Mouse (Mus musculus): ENCODE measurements at regions not wholly inside any gene's neighbourhood (a gene's known extent, or its start where the extent isn't known, plus 50 kb on each side); places are given as distances from the start of the nearest gene placed in this dataset.
A peak's percentile ranks its signal among the peaks of the same experiment; 100 is the strongest.

- no peaks in the 10 kb centered on the region for H3K9me3 ChIP-seq
- no peaks in the 10 kb centered on the region for H3K27me3 ChIP-seq (ENCODE audit: poor library complexity, severe bottlenecking)
- peaks cover 21% of the 10 kb centered on the region for H3K4me1 ChIP-seq
- H3K36me3 ChIP-seq (replicated peaks), result no peaks in the 10 kb centered on the region
- WGBS, result 89% methylated on average over 4 of the region's 4 CpGs
- H3K27ac ChIP-seq, result no peak overlapping the region
- no peak overlapping the region for H3K4me3 ChIP-seq
- DNase-seq (ENCODE audit: extremely low spot score, low spot score), result no peak
Observed at GRCm38 (mm10) chr12:51501185-51501584, 92.0 kb upstream of the Coch start.

DNA sequence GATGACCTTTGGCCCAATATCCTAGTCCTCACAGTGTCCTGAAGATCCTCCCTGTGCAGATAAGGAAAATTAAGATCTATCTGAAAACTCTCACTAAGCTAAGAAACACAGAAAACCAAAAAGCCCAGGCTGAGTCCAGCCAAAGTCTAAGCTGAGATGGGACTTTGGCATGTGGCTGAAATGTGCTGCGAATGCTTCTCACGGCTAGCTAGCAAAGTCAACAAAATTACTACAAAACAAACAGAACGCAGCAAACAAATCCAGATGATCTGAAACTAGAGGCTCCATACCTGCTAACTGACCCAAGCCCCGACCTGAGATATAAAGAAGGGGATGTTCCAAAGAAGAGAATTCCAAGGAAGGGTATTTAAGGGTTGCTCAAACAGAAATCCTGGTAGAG is 90.4 kb upstream of the Coch start:
- Histone ChIP-seq H3K9me3 (no peaks in the 10 kb centered on the region), H3K27me3 (ENCODE audit: poor library complexity, severe bottlenecking) (no peaks in the 10 kb centered on the region), H3K4me1 (peaks cover 23% of the 10 kb centered on the region), H3K36me3 (replicated peaks) (no peaks in the 10 kb centered on the region), H3K4me3 (no peak overlapping the region), H3K27ac (no peak overlapping the region)
- DNase-seq (ENCODE audit: extremely low spot score, low spot score), result no peak
- 87% methylated on average over 4 of the region's 4 CpGs for WGBS

- Histone ChIP-seq H3K9me3 (no peaks in the 10 kb centered on the region), H3K27ac (no peak overlapping the region), H3K27me3 (ENCODE audit: poor library complexity, severe bottlenecking) (no peaks in the 10 kb centered on the region), H3K4me1 (peaks cover 23% of the 10 kb centered on the region), H3K36me3 (replicated peaks) (no peaks in the 10 kb centered on the region), H3K4me3 (no peak overlapping the region)
- DNase-seq (ENCODE audit: extremely low spot score, low spot score), result no peak
- 79% methylated on average over 4 of the region's 4 CpGs for WGBS
Observed at GRCm38 (mm10) chr12:51503706-51504105, 89.4 kb upstream of the Coch start.

GRCm38 (mm10) chr12:51504581-51504980 is 88.6 kb upstream of the Coch start:
- Histone ChIP-seq H3K4me3 (no peak overlapping the region), H3K36me3 (replicated peaks) (no peaks in the 10 kb centered on the region), H3K27ac (peak overlapping the region; percentile 41; the same call in 1 of the 2 replicates), H3K4me1 (peaks cover 28% of the 10 kb centered on the region), H3K9me3 (no peaks in the 10 kb centered on the region), H3K27me3 (ENCODE audit: poor library complexity, severe bottlenecking) (no peaks in the 10 kb centered on the region)
- no peak for DNase-seq (ENCODE audit: extremely low spot score, low spot score)
- WGBS, result 38% methylated on average over 7 of the region's 7 CpGs

GRCm38 (mm10) chr12:51510010-51510409 is 83.1 kb upstream of the Coch start:
- Histone ChIP-seq H3K4me3 (no peak overlapping the region), H3K27ac (no peak overlapping the region), H3K9me3 (no peaks in the 10 kb centered on the region), H3K36me3 (replicated peaks) (no peaks in the 10 kb centered on the region), H3K27me3 (ENCODE audit: poor library complexity, severe bottlenecking) (no peaks in the 10 kb centered on the region), H3K4me1 (peaks cover 18% of the 10 kb centered on the region)
- no peak for DNase-seq (ENCODE audit: extremely low spot score, low spot score)
- WGBS, result 93% methylated on average over 2 of the region's 2 CpGs

DNA sequence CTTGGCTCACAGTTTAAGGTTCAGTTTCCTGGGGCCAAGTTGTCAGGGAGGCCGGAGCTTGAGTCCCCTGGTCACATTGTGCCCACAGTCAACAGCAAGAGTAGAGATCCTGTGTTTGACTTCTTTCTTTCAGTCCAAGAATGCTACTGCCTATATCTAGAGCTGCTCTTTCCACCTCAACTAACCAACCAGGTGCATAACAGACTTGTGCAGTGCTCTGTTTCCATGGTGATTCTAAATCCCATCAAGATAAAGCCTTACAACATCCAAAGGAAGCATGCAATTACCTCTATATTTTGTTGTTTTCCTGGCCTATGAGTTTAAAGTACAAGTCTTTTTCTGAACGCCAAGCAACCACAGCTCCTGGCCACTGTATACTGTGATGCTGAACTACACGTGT is 76.4 kb upstream of the Coch start:
- Histone ChIP-seq H3K9me3 (no peaks in the 10 kb centered on the region), H3K27ac (no peak overlapping the region), H3K36me3 (replicated peaks) (no peaks in the 10 kb centered on the region), H3K4me3 (no peak overlapping the region), H3K4me1 (no peaks in the 10 kb centered on the region), H3K27me3 (ENCODE audit: poor library complexity, severe bottlenecking) (no peaks in the 10 kb centered on the region)
- 83% methylated on average over 3 of the region's 3 CpGs for WGBS
- no peak for DNase-seq (ENCODE audit: extremely low spot score, low spot score)

DNA sequence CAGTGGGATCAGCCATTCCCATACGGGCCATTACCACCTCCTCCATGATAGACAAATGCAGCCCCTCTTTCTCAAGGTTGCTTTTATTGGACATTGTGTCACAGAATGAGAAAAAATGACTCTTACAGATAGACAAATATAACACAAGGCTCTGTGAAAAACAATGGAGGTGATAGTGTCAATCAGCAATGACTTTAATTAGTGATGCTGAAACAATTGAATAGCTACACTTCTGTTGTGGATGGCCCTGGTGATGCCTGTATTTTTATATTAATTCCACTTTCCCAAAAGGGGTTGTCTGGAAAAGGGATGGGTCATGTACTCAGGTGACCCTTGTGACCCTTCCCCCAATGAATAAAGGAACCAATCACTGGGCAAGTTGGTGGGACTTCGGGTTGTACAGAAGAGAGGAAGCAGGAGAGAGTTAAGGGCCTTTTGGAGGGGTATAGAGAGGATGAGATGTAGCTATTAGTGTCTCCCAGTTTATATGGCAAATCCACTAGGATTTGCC is 71.5 kb upstream of the Coch start:
- Histone ChIP-seq H3K4me3 (no peak overlapping the region), H3K4me1 (no peaks in the 10 kb centered on the region), H3K9me3 (no peaks in the 10 kb centered on the region), H3K27me3 (ENCODE audit: poor library complexity, severe bottlenecking) (no peaks in the 10 kb centered on the region), H3K27ac (no peak overlapping the region), H3K36me3 (replicated peaks) (no peaks in the 10 kb centered on the region)
- DNase-seq (ENCODE audit: extremely low spot score, low spot score), result no peak
- WGBS, result 79% methylated on average over 2 of the region's 2 CpGs

- no peak for DNase-seq (ENCODE audit: extremely low spot score, low spot score)
- 88% methylated on average over 4 of the region's 4 CpGs for WGBS
- no peaks in the 10 kb centered on the region for H3K36me3 ChIP-seq (replicated peaks)
Observed at GRCm38 (mm10) chr12:51523866-51524265, 69.3 kb upstream of the Coch start.

DNA sequence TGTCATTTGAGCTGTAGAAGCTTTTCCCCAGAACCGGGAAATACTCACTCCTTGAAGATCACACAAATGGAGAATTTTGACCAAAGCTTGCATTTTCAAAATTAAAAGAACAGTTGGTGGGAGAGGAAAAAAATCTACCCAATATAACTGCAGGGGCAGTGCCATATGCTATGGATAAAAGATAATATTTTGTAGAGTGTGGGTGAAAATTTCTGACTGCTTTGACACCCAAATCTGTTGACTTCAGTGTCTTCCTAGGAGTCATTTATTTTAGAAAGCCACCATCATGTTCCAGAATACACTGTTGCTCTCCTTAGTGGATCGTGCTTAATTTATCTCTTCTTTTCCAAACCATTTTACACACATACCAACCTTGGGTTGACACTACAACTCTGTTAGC is 65.3 kb upstream of the Coch start:
- no peak overlapping the region for H3K4me3 ChIP-seq
- no peak overlapping the region for H3K27ac ChIP-seq
- H3K9me3 ChIP-seq, result no peaks in the 10 kb centered on the region
- H3K36me3 ChIP-seq (replicated peaks), result no peaks in the 10 kb centered on the region
- no peaks in the 10 kb centered on the region for H3K27me3 ChIP-seq (ENCODE audit: poor library complexity, severe bottlenecking)
- H3K4me1 ChIP-seq, result no peaks in the 10 kb centered on the region
- WGBS, result 85% methylated on average over 2 of the region's 2 CpGs
- DNase-seq (ENCODE audit: extremely low spot score, low spot score), result no peak

More at GRCm38 (mm10) chr12:51523866-51524265, 69.3 kb upstream of the Coch start:
- no peak overlapping the region for H3K4me3 ChIP-seq
- H3K9me3 ChIP-seq, result no peaks in the 10 kb centered on the region
- H3K27me3 ChIP-seq (ENCODE audit: poor library complexity, severe bottlenecking), result no peaks in the 10 kb centered on the region
- H3K27ac ChIP-seq, result no peak overlapping the region
- H3K4me1 ChIP-seq, result no peaks in the 10 kb centered on the region

- no peaks in the 10 kb centered on the region for H3K9me3 ChIP-seq
- no peaks in the 10 kb centered on the region for H3K27me3 ChIP-seq (ENCODE audit: poor library complexity, severe bottlenecking)
- H3K4me3 ChIP-seq, result no peak overlapping the region
- peak overlapping the region; percentile 71 for H3K27ac ChIP-seq
- no peak for DNase-seq (ENCODE audit: extremely low spot score, low spot score)
- H3K36me3 ChIP-seq (replicated peaks), result no peaks in the 10 kb centered on the region
- 13% methylated on average over 5 of the region's 5 CpGs for WGBS
- peaks cover 11% of the 10 kb centered on the region for H3K4me1 ChIP-seq
Observed at GRCm38 (mm10) chr12:51534606-51535005, 58.5 kb upstream of the Coch start.

GRCm38 (mm10) chr12:51535056-51535640 is 58.0 kb upstream of the Coch start:
- Histone ChIP-seq H3K4me1 (peaks cover 11% of the 10 kb centered on the region), H3K27me3 (ENCODE audit: poor library complexity, severe bottlenecking) (no peaks in the 10 kb centered on the region), H3K9me3 (no peaks in the 10 kb centered on the region), H3K27ac (peak overlapping the region; percentile 71), H3K4me3 (no peak overlapping the region), H3K36me3 (replicated peaks) (no peaks in the 10 kb centered on the region)
- WGBS, result 44% methylated on average over 5 of the region's 5 CpGs
- no peak for DNase-seq (ENCODE audit: extremely low spot score, low spot score)

Measured in forebrain, embryonic 10.5 days (tissue).